Mouse (Mus musculus) ovary, postnatal 36 days (tissue): ENCODE data around the gene Cdh4.

Experiments
- DNase-seq: peaks from one replicate; pipeline ENCODE4 v3.0.0; 2022; ENCODE audit warnings: low spot score, mixed read lengths

Cdh4 gene

GRCm38 (mm10) chr2:179467839-179468445 lies 25.7 kb downstream of the Cdh4 start:
- no peak for DNase-seq

- DNase-seq, result no peak
Measured at GRCm38 (mm10) chr2:179476622-179477021, 34.4 kb downstream of the Cdh4 start.

GRCm38 (mm10) chr2:179480800-179481200 lies 38.6 kb downstream of the Cdh4 start:
- no peak for DNase-seq

- no peak for DNase-seq
Measured at GRCm38 (mm10) chr2:179481363-179481762, 39.1 kb downstream of the Cdh4 start.

GRCm38 (mm10) chr2:179488526-179489139 lies 46.4 kb downstream of the Cdh4 start:
- no peak for DNase-seq

- DNase-seq, result no peak
Measured at GRCm38 (mm10) chr2:179491891-179492290, 49.7 kb downstream of the Cdh4 start.

GRCm38 (mm10) chr2:179494276-179494675 lies 52.0 kb downstream of the Cdh4 start:
- DNase-seq, result no peak

- no peak for DNase-seq
Measured at GRCm38 (mm10) chr2:179510439-179510838, 68.2 kb downstream of the Cdh4 start.

GRCm38 (mm10) chr2:179516559-179516958 lies 74.3 kb downstream of the Cdh4 start:
- no peak for DNase-seq

GRCm38 (mm10) chr2:179518456-179519032 lies 76.3 kb downstream of the Cdh4 start:
- DNase-seq, result no peak

- DNase-seq, result no peak
Measured at GRCm38 (mm10) chr2:179519161-179519560, 76.9 kb downstream of the Cdh4 start.

GRCm38 (mm10) chr2:179519931-179520330 lies 77.7 kb downstream of the Cdh4 start:
- no peak for DNase-seq

- DNase-seq, result no peak
Measured at GRCm38 (mm10) chr2:179520941-179521340, 78.7 kb downstream of the Cdh4 start.

- DNase-seq, result no peak
Measured at GRCm38 (mm10) chr2:179521444-179521843, 79.2 kb downstream of the Cdh4 start.

GRCm38 (mm10) chr2:179522141-179522540 lies 79.9 kb downstream of the Cdh4 start:
- no peak for DNase-seq

- DNase-seq, result no peak
Measured at GRCm38 (mm10) chr2:179526976-179527375, 84.7 kb downstream of the Cdh4 start.

GRCm38 (mm10) chr2:179530436-179531040 lies 88.3 kb downstream of the Cdh4 start:
- no peak for DNase-seq

GRCm38 (mm10) chr2:179533196-179533595 lies 91.0 kb downstream of the Cdh4 start:
- DNase-seq, result no peak

GRCm38 (mm10) chr2:179533881-179534280 lies 91.7 kb downstream of the Cdh4 start:
- DNase-seq, result no peak

GRCm38 (mm10) chr2:179535204-179535603 lies 93.0 kb downstream of the Cdh4 start:
- no peak for DNase-seq

- DNase-seq, result no peak
Measured at GRCm38 (mm10) chr2:179536762-179537161, 94.5 kb downstream of the Cdh4 start.

GRCm38 (mm10) chr2:179537390-179537789 lies 95.2 kb downstream of the Cdh4 start:
- no peak for DNase-seq

GRCm38 (mm10) chr2:179537800-179538450 lies 95.7 kb downstream of the Cdh4 start:
- DNase-seq, result no peak
